Mouse (Mus musculus) spleen, adult 2 months (tissue): ENCODE measurements around the gene Pdxdc1.

Experiments
- CTCF ChIP-seq: fragments of 200-500 bp; IDR thresholded peaks from 2 replicates; pipeline ENCODE4 v1.5.1; 2011; ENCODE audit warnings: mild to moderate bottlenecking, inconsistent platforms; ENCODE audit not compliant: insufficient read depth, insufficient read length, insufficient replicate concordance; ENCODE audit errors: extremely low read depth
- POLR2A ChIP-seq: fragments of 200-500 bp; IDR thresholded peaks from 2 replicates; pipeline ENCODE4 v1.6.1; 2011; ENCODE audit warnings: low read depth, low read length, inconsistent platforms

DNA sequence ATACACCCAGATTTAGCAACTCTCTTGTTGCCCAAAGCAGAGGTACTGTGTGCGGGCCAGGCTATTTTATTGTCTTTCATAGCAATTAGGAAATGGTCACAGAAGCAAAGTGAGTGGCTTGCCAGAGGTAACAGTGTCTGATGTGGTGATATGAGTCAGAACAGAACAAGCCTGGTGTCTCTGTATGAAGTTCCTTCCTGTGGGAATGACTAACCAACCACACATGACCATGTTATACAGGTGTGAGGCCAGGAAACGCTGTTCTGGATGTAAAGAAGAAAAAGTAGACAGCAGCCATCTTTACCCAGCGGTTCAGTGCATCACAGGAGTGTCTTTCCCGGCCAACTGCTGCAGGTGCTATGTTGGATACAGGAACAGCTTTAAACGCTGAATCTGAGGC, 57.9 kb downstream of the Pdxdc1 start:
- no peak for TF ChIP-seq POLR2A
- no peak for TF ChIP-seq CTCF
